In genomic region chr9:56415935-56416607, GRCm38 (mm10) we compare ENCODE assay signal across 9 mouse cellular contexts. TPM values are rescaled to one million over a fixed set of nuclear protein-coding genes. Genes with fewer than 3 reads are reported as not detected.
DNase-seq lines count a peak whose midpoint lies in the region; ATAC-seq and TF ChIP-seq lines count a peak whose summit lies in the region.
"Had no signal": no experiment of that assay in that cellular context is flagged by ENCODE, and none has a peak within 500 bp of the region (broad histone marks: within the 10 kb centered on the region; RNA-seq: fewer than 3 reads in every experiment).

No protein-coding gene starts in this region.

- intact Hi-C loops in heart, postnatal 36 days (cut with DNase I), result loop anchor here (2.0 to 5.0 kb wide), 4 partner anchors 137 to 221 kb away; no protein-coding TSS in a partner anchor

- no peak overlapping the region for H3K9ac ChIP-seq in heart, embryonic 11.5 days (ENCODE audit: low read depth, low read length)
- no peak overlapping the region for H3K9ac ChIP-seq in hindbrain, embryonic 14.5 days
- no peak overlapping the region for H3K9ac ChIP-seq in neural tube, embryonic 14.5 days (replicated peaks; ENCODE audit: low read depth, low read length)

- no peak for DNase-seq in heart, postnatal 36 days
- no peak for DNase-seq in lung, adult 2 months
- DNase-seq in lung, postnatal 10 days, result no peak
- DNase-seq in hindbrain, embryonic 14.5 days (ENCODE audit: low spot score), result no peak
- DNase-seq in thymus, adult 2 months, result no peak
- no peak for DNase-seq in embryo, embryonic 10 days (ENCODE audit: low spot score)
- DNase-seq: layer of hippocampus, adult 9-11 months had no signal

- 62% methylated on average over 4 of the region's 4 CpGs for WGBS in heart, embryonic 11.5 days (ENCODE audit: insufficient replicate concordance)
- WGBS in lung, adult 2 months, result 26% methylated on average over 4 of the region's 4 CpGs
- WGBS in hindbrain, embryonic 14.5 days, result 67% methylated on average over 4 of the region's 4 CpGs
- 56% methylated on average over 4 of the region's 4 CpGs for WGBS in neural tube, embryonic 14.5 days
- WGBS in thymus, adult 2 months, result 77% methylated on average over 4 of the region's 4 CpGs

- peak overlapping the region; percentile 81 for H3K4me2 ChIP-seq in heart, embryonic 11.5 days
- peak overlapping the region; percentile 59 for H3K4me2 ChIP-seq in hindbrain, embryonic 14.5 days (replicated peaks)
- H3K4me2 ChIP-seq in neural tube, embryonic 14.5 days (ENCODE audit: low read depth, low read length), result peak overlapping the region; percentile 9; the same call in 1 of the 2 replicates

- H3K27me3 ChIP-seq in heart, embryonic 11.5 days (ENCODE audit: control insufficient read depth, insufficient read depth, low read length), result no peaks in the 10 kb centered on the region
- no peaks in the 10 kb centered on the region for H3K27me3 ChIP-seq in hindbrain, embryonic 14.5 days (ENCODE audit: control insufficient read depth, insufficient read depth, low read length)
- no peaks in the 10 kb centered on the region for H3K27me3 ChIP-seq in neural tube, embryonic 14.5 days (ENCODE audit: control insufficient read depth, insufficient read depth, low read length)
- H3K27me3 ChIP-seq in thymus, adult 2 months (ENCODE audit: control insufficient read depth, insufficient read depth, low read length), result no peaks in the 10 kb centered on the region

- no peak for TF ChIP-seq CTCF in lung, adult 2 months (IDR thresholded peaks at IDR 0.05; ENCODE audit: insufficient read depth, low read length)
- TF ChIP-seq CTCF in thymus, adult 2 months (IDR thresholded peaks at IDR 0.05; ENCODE audit: borderline replicate concordance, control insufficient read depth, extremely low read depth, insufficient read depth, low read length, poor library complexity), result no peak

- no peak for TF ChIP-seq POLR2A in lung, adult 2 months (IDR thresholded peaks at IDR 0.05; ENCODE audit: borderline replicate concordance, extremely low read depth, low read depth, low read length)
- TF ChIP-seq POLR2A in thymus, adult 2 months (IDR thresholded peaks at IDR 0.05; ENCODE audit: control insufficient read depth, extremely low read depth, insufficient read depth, low read length, poor library complexity), result no peak

- no peaks in the 10 kb centered on the region for H3K36me3 ChIP-seq in heart, embryonic 11.5 days (ENCODE audit: control insufficient read depth, insufficient read depth, low read length)
- H3K36me3 ChIP-seq in hindbrain, embryonic 14.5 days (replicated peaks; ENCODE audit: control insufficient read depth, insufficient read depth), result no peaks in the 10 kb centered on the region
- no peaks in the 10 kb centered on the region for H3K36me3 ChIP-seq in neural tube, embryonic 14.5 days (ENCODE audit: control insufficient read depth, insufficient read depth, low read length)
- no peaks in the 10 kb centered on the region for H3K36me3 ChIP-seq in thymus, adult 2 months (ENCODE audit: control insufficient read depth, insufficient read depth, low read length)

- H3K27ac ChIP-seq in heart, embryonic 11.5 days (ENCODE audit: low read depth, low read length), result no peak overlapping the region
- H3K27ac ChIP-seq in hindbrain, embryonic 14.5 days, result no peak overlapping the region
- no peak overlapping the region for H3K27ac ChIP-seq in neural tube, embryonic 14.5 days (ENCODE audit: low read depth, low read length)
- H3K27ac ChIP-seq in thymus, adult 2 months (ENCODE audit: control insufficient read depth, insufficient read depth, low read length), result no peak overlapping the region

- H3K9me3 ChIP-seq in heart, embryonic 11.5 days (replicated peaks; ENCODE audit: control insufficient read depth, low read length), result no peaks in the 10 kb centered on the region
- H3K9me3 ChIP-seq in hindbrain, embryonic 14.5 days (ENCODE audit: control insufficient read depth, low read length), result no peaks in the 10 kb centered on the region
- H3K9me3 ChIP-seq in neural tube, embryonic 14.5 days (ENCODE audit: control insufficient read depth, low read length), result no peaks in the 10 kb centered on the region

- H3K4me1 ChIP-seq in heart, embryonic 11.5 days (ENCODE audit: control insufficient read depth, insufficient read depth, low read length), result peaks cover 14% of the 10 kb centered on the region
- H3K4me1 ChIP-seq in lung, adult 2 months (ENCODE audit: control insufficient read depth, insufficient read depth, low read length), result peaks cover 15% of the 10 kb centered on the region
- H3K4me1 ChIP-seq in hindbrain, embryonic 14.5 days (replicated peaks; ENCODE audit: control insufficient read depth, insufficient read depth, low read length), result peaks cover 23% of the 10 kb centered on the region
- H3K4me1 ChIP-seq in neural tube, embryonic 14.5 days (ENCODE audit: control insufficient read depth, insufficient read depth, low read length), result peaks cover 9% of the 10 kb centered on the region
- peaks cover 9% of the 10 kb centered on the region; the same call in 1 of the 2 replicates for H3K4me1 ChIP-seq in thymus, adult 2 months (replicated peaks; ENCODE audit: control insufficient read depth, insufficient read depth, low read length)

- ATAC-seq in heart, embryonic 11.5 days (replicated peaks; ENCODE audit: insufficient number of reproducible peaks, low FRiP score, low TSS enrichment), result no peak
- ATAC-seq in hindbrain, embryonic 14.5 days (ENCODE audit: low FRiP score), result no peak
- ATAC-seq in neural tube, embryonic 14.5 days (ENCODE audit: low read depth), result no peak

- peak overlapping the region; percentile 76; the same call in 1 of the 2 replicates for H3K4me3 ChIP-seq in heart, embryonic 11.5 days (ENCODE audit: low read depth, low read length)
- peak overlapping the region; percentile 11 for H3K4me3 ChIP-seq in lung, adult 2 months (replicated peaks; ENCODE audit: extremely low read depth, low read depth, low read length)
- no peak overlapping the region for H3K4me3 ChIP-seq in hindbrain, embryonic 14.5 days (replicated peaks; ENCODE audit: low read length)
- H3K4me3 ChIP-seq in neural tube, embryonic 14.5 days (ENCODE audit: low read depth, low read length), result no peak overlapping the region
- H3K4me3 ChIP-seq in thymus, adult 2 months (ENCODE audit: control insufficient read depth, insufficient read depth, low read length), result no peak overlapping the region

RNA-seq across cellular contexts. Expression of gene Peak1, which starts 1.8 kb away (rescaled TPM):
- polyA plus RNA-seq in heart, embryonic 11.5 days (2014; fragmentation: Nextera tagmentation; extraction: Ambion mirVana), result 14.4 and 16.1 TPM in 2 replicates
- total RNA-seq in heart, postnatal 36 days (2021), result 10 to 100 TPM; 38.4 to 42.0 TPM
- 16.3 and 22.4 TPM in 2 replicates for polyA plus RNA-seq in lung, adult 2 months (2012; rRNA removed)
- 6.9 and 7.7 TPM in 2 replicates for polyA plus RNA-seq in hindbrain, embryonic 14.5 days (2014; fragmentation: Nextera tagmentation; extraction: Ambion mirVana)
- polyA plus RNA-seq in neural tube, embryonic 14.5 days (2014; fragmentation: Nextera tagmentation; extraction: Ambion mirVana), result 9.0 and 12.0 TPM in 2 replicates
- polyA plus RNA-seq in thymus, adult 2 months (2012; rRNA removed), result 8.6 and 8.7 TPM in 2 replicates

RNA-seq across cellular contexts. Expression of gene Hmg20a, which starts 2.3 kb away (rescaled TPM):
- polyA plus RNA-seq in heart, embryonic 11.5 days (2014; fragmentation: Nextera tagmentation; extraction: Ambion mirVana), result 53.3 and 62.4 TPM in 2 replicates
- total RNA-seq in heart, postnatal 36 days (2021), result 10 to 100 TPM; 18.8 to 21.1 TPM
- 20.7 and 29.4 TPM in 2 replicates for polyA plus RNA-seq in lung, adult 2 months (2012; rRNA removed)
- 75.7 and 79.9 TPM in 2 replicates for polyA plus RNA-seq in hindbrain, embryonic 14.5 days (2014; fragmentation: Nextera tagmentation; extraction: Ambion mirVana)
- polyA plus RNA-seq in neural tube, embryonic 14.5 days (2014; fragmentation: Nextera tagmentation; extraction: Ambion mirVana), result 86.3 and 92.1 TPM in 2 replicates
- polyA plus RNA-seq in thymus, adult 2 months (2012; rRNA removed), result 62.2 and 62.3 TPM in 2 replicates

Comparison
In these comparisons a context has a peak if more than half of its experiments do, and no peak if none do; other contexts are left out.
1. H3K4me2 ChIP-seq: peak in every context shown above with its lines; median percentile 81 in heart, embryonic 11.5 days; 59 in hindbrain, embryonic 14.5 days; 9 in neural tube, embryonic 14.5 days.
2. H3K4me3 ChIP-seq: peak in heart, embryonic 11.5 days (single experiment) and lung, adult 2 months (single experiment); none in hindbrain, embryonic 14.5 days (single experiment), neural tube, embryonic 14.5 days (single experiment) and thymus, adult 2 months (single experiment).